Mouse (Mus musculus): ENCODE data around the gene Ap3s2.

- TF ChIP-seq CTCF (IDR thresholded peaks at IDR 0.05) (no peak), EP300 (IDR thresholded peaks at IDR 0.05) (no peak)
Observed at GRCm38 (mm10) chr7:79878455-79879025, 41.9 kb downstream of the Ap3s2 start.

Measured in lung, postnatal 0 days (tissue).